Mouse (Mus musculus) forebrain, embryonic 10.5 days (tissue): Measurements from ENCODE around the gene Dmrtc1a. TPM values are rescaled to one million over a fixed set of nuclear protein-coding genes. Genes with fewer than 3 reads are reported as not detected.
"Not testable (repeated sequence)": the region's sequence is repeated elsewhere in the genome, so short reads cannot be mapped to it uniquely, and the experiment has no call there.

Experiments used
- DNase-seq: peaks from one replicate; pipeline ENCODE4 v3.0.0-alpha.2; 2017; ENCODE audit warnings: low spot score; ENCODE audit errors: extremely low spot score
- H3K27ac ChIP-seq: fragments of 300-500 bp; sonication (generic); 2 replicates; pipeline ENCODE4 v1.5.1; 2016; ENCODE audit warnings: mild to moderate bottlenecking
- H3K27me3 ChIP-seq: fragments of 300-500 bp; sonication (generic); 2 replicates; pipeline ENCODE4 v1.6.1; 2016; ENCODE audit warnings: mild to moderate bottlenecking; ENCODE audit not compliant: poor library complexity, severe bottlenecking
- H3K36me3 ChIP-seq: fragments of 300-500 bp; sonication (generic); replicated peaks from 2 replicates; pipeline ENCODE4 v1.6.1; 2016; ENCODE audit warnings: mild to moderate bottlenecking, moderate library complexity
- H3K4me1 ChIP-seq: fragments of 300-500 bp; sonication (generic); 2 replicates; pipeline ENCODE4 v1.6.1; 2016
- H3K4me3 ChIP-seq: fragments of 300-500 bp; sonication (generic); 2 replicates; pipeline ENCODE4 v1.5.1; 2016; ENCODE audit warnings: mild to moderate bottlenecking, moderate library complexity
- H3K9me3 ChIP-seq: fragments of 300-500 bp; sonication (generic); 2 replicates; pipeline ENCODE4 v1.6.1; 2016; ENCODE audit warnings: mild to moderate bottlenecking, moderate library complexity
- WGBS: fragments of 180-500 bp; shearing (Covaris S2); methylation state at CpG from one replicate; pipeline ENCODE4 v1.1.7; 2016; 5-methylcytosine and 5-hydroxymethylcytosine counted together
- polyA plus RNA-seq: library from polyadenylated mRNA; unstranded; fragments of >200 nt; fragmentation: Nextera tagmentation; extraction: Ambion mirVana; gene quantifications from 2 replicates; pipeline ENCODE4 v1.2.1, GENCODE M21; 2016

The Dmrtc1a gene
- 0.16 TPM in 1 of 2 replicates, not detected in the other for polyA plus RNA-seq

DNA sequence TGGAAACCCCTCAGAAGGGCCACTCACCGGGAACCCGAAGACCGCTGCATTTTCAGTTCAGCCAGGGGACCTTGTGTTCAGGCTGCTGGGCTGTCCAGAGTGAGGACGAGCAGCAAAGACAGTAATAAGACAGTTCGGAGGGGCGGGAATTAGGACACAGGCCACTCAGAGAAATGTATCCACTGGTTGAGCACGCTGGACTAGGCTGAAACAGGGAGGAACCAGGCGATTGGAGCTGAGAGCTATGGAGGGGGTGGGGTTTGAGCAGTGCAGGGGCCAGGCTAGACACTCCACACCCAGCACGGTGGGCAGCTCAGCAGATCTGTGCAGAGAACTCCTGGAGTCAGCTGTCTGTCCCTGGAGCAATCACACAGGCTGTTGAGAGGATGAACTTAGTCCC is at the start of gene Dmrtc1a, which contains the start of gene 1700011M02Rik:
Gene Dmrtc1a (minus strand): TSS at position 101 of the 400 bp plus-strand sequence.
Gene 1700011M02Rik (plus strand): TSS at position 319 of the 400 bp plus-strand sequence.
- H3K36me3 ChIP-seq, H3K9me3 ChIP-seq, H3K4me3 ChIP-seq, H3K27ac ChIP-seq, H3K4me1 ChIP-seq, DNase-seq: not testable (repeated sequence)
- H3K27me3 ChIP-seq = peaks cover 85% of the 10 kb centered on the region
- WGBS = 90% methylated on average over 8 of the region's 9 CpGs

DNA sequence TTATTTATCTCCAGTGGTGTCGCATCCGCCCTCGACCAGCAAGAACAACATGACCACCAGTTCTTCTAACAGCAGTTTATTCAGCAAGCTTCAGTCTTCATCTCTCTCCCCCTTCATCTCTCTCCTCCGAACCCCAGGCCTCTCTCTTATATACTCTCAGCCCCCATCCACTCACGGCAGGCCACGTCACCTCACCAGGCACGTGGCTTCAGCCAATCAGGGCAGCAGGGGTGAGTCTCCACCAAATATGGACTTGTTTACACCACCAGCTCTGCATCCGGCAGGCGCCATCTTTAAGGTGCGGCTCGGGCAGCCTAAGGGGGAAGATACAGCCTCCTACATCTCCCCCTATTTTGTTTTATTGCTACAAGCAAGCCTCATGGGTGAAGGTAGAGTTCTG is 41.6 kb upstream of the Dmrtc1a start:
- not testable (repeated sequence) for H3K27ac ChIP-seq, H3K9me3 ChIP-seq, DNase-seq, H3K4me3 ChIP-seq, H3K4me1 ChIP-seq, H3K36me3 ChIP-seq
- H3K27me3 ChIP-seq = peaks cover 65% of the 10 kb centered on the region
- 92% methylated on average over 11 of the region's 11 CpGs for WGBS

DNA sequence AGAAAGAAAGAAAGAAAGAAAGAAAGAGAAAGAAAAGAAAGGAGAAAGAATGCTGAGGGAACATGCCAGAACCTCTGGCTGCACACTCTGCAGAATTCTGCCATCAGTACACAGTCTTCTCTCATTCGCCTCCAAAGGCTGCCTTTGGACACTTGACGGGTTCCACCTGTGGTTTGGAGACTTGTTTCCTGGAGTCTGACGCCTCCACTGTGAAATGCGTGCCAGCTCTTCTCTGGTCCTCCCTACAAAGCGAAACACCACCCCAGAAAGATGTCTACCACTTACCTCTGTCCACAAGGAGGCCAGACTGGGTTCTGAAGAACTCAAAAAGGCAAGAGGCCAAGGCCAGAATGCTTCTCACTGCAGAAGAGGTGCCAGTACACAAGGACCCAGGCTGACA is 28.3 kb upstream of the Dmrtc1a start:
- Histone ChIP-seq H3K27ac (no peak overlapping the region), H3K36me3 (no peaks in the 10 kb centered on the region), H3K27me3 (peaks cover 75% of the 10 kb centered on the region), H3K4me1 (peaks cover 6% of the 10 kb centered on the region; the same call in 1 of the 2 replicates), H3K4me3 (no peak overlapping the region), H3K9me3 (no peaks in the 10 kb centered on the region)
- no peak for DNase-seq
- WGBS = 83% methylated on average over 5 of the region's 5 CpGs

DNA sequence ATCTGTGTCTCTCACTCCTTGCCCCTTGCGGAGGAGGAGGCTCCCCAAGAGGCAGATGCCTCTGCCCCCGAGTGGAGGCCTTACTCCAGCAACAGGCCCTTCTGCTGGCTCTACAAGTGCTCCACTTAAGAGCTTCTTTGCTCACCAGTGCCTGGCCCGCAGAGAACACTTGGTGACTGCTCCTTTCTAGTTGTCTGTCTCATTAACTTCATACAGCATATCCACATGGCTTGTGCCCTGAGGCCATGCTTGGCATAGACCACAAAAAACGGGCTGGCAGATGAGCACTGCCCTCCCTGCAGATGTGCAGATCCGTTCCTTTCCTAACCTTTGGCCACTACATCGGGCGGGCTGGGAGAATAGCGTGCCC is 25.9 kb upstream of the Dmrtc1a start:
- 62% methylated on average over 8 of the region's 8 CpGs for WGBS
- Histone ChIP-seq H3K27me3 (peaks cover 74% of the 10 kb centered on the region), H3K27ac (peak overlapping the region; percentile 86; the same call in 1 of the 2 replicates), H3K4me3 (peak overlapping the region; percentile 67), H3K36me3 (no peaks in the 10 kb centered on the region), H3K4me1 (peaks cover 6% of the 10 kb centered on the region; the same call in 1 of the 2 replicates), H3K9me3 (no peaks in the 10 kb centered on the region)
- DNase-seq = peak; percentile 16

DNA sequence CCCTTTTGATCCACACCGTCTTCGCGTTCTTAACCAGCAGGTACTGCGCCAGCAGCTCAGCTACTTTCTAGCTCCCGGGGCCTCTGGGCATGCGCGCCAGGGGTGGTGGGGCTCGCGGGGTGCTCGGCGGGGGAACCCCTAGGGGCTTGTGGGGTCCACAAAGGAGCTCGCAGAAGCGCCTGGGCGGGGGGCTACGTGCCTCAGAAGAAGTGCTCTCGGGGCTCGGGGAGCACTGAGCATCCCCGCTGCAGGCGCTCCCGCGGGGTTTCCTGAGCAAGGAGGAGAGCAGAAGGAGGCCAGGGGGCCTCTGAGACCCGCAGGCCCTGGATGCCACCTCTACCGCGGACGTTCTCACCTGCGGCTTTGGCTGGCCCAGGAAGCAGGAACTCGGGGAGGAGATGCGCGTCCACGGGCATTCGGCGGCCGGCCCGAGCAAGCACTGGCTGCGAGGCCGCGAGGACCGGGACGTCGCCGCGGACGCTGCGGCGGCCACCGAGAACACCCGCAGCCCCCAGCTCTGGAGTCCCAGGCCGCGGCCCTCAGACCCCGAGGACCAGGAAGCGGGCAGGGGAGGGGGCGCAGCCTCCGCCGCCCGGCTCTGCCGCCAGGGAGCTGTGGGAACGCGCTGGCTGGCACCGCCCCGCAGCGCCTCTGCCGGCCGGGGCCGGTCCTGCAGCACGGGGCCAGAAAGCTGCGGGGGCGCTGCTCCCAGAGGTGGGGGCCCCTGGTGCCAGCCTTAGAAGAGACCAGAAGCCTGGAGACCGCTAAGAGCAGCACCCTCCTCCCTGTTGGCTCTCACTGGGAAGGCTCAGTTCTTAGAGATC is 25.3 kb upstream of the Dmrtc1a start:
- Histone ChIP-seq H3K4me3 (peak overlapping the region; percentile 67), H3K36me3 (no peaks in the 10 kb centered on the region), H3K27me3 (peaks cover 76% of the 10 kb centered on the region), H3K9me3 (no peaks in the 10 kb centered on the region), H3K4me1 (peaks cover 6% of the 10 kb centered on the region; the same call in 1 of the 2 replicates), H3K27ac (peak overlapping the region; percentile 86)
- WGBS = 32% methylated on average over 60 of the region's 68 CpGs
- DNase-seq = peak; percentile 39

DNA sequence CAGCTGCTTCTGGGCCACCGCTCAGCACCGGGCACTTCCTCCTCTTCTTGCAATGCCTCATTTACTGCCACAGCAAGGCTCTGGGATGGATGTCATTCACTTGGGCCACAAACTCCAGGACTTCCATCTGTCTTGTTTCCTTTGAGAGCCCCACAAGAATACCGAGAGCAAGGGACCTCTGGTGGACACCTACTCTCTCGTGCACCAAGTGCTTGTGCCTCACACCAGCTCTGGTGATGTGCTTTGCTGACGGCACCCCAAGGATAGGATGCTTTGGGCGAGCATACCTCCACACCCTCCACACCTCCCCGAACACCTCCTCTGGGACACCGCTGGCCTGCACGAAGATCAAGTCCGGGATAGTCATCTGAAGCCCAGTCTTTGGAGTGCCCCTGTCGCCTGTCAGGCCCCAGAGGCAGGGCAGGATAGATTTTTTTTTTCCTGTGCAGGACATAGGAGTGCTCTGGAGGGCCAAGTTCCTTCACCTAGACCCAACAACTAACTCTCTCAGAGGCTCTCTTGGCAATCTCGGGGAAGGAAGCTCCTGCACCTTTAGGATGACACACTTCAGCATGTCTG is 24.6 kb upstream of the Dmrtc1a start:
- Histone ChIP-seq H3K36me3 (no peaks in the 10 kb centered on the region), H3K9me3 (no peaks in the 10 kb centered on the region), H3K4me3 (peak overlapping the region; percentile 67), H3K4me1 (peaks cover 6% of the 10 kb centered on the region; the same call in 1 of the 2 replicates), H3K27me3 (peaks cover 77% of the 10 kb centered on the region), H3K27ac (peak overlapping the region; percentile 86; the same call in 1 of the 2 replicates)
- DNase-seq = no peak
- WGBS = 58% methylated on average over 12 of the region's 12 CpGs

DNA sequence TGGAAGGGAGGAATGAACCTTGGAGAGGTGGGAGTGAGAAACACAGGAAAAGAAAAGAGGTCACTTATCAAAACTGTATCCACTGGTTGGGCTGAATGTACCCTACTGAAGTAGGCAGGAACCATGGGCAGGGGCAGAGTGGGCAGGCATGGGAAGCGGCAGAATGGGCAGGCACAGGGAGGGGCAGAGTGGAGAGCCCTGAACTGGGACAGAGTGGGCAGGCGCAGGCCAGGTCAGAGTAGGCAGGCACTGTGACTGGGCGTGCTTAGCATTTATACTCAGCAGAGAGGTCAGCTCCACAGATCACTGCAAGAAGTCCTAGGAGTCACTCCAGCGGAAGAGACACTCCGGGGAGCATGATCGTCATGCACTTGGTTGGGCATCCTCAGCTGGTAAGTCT is 19.6 kb upstream of the Dmrtc1a start, which contains the start of gene 1700018G05Rik:
Gene 1700018G05Rik (plus strand): TSS at position 301 of the 400 bp plus-strand sequence.
- H3K27ac ChIP-seq, H3K36me3 ChIP-seq, H3K9me3 ChIP-seq, H3K4me3 ChIP-seq, DNase-seq, H3K4me1 ChIP-seq: not testable (repeated sequence)
- WGBS = 95% methylated on average over 6 of the region's 6 CpGs
- peaks cover 37% of the 10 kb centered on the region for H3K27me3 ChIP-seq

DNA sequence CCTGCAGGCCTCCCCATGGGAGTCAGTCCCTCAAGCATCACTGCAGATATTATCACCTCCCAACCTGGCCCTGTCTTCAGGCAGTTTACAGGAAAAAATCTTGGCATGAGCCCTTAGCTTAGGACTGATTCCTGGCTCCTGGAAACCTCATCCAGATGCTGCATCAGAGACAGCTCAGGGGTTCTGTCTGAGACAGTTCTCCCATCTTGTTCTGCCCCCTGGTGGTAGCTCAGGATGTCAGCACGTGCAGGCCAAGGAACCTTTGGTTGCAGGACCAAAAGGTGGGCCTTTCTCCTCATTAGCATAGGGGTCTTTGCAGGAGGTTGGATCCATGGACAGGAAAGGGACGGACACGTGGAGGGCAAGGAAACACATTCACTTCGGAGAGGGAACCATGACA is 18.2 kb upstream of the Dmrtc1a start:
- H3K9me3 ChIP-seq, H3K4me1 ChIP-seq, H3K4me3 ChIP-seq, H3K27ac ChIP-seq, H3K36me3 ChIP-seq: not testable (repeated sequence)
- DNase-seq = peak; percentile 14
- H3K27me3 ChIP-seq = peaks cover 43% of the 10 kb centered on the region
- 33% methylated on average over 4 of the region's 4 CpGs for WGBS

DNA sequence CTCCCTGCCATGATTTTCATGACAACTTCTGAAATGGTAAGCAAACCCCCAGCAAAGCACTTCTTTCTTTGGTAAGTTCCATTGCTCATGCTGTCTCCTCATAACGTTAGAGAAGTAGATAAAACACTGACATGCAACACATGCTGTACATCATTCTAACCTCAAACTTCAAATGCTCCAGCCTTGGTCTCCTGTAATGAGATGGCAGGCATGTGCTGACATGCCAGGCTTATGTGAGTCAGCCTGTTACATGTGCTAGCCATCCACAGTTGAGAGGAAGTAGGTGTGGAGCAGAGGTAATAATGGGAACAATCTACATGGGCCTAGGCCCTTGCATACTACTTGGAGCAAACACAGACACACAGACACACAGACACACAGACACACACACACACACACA is 6.3 kb upstream of the Dmrtc1a start:
- not testable (repeated sequence) for H3K36me3 ChIP-seq, H3K4me1 ChIP-seq, H3K27ac ChIP-seq, H3K4me3 ChIP-seq, DNase-seq, H3K9me3 ChIP-seq
- WGBS = 79% methylated on average over 1 of the region's 1 CpGs
- H3K27me3 ChIP-seq = peaks cover 61% of the 10 kb centered on the region

DNA sequence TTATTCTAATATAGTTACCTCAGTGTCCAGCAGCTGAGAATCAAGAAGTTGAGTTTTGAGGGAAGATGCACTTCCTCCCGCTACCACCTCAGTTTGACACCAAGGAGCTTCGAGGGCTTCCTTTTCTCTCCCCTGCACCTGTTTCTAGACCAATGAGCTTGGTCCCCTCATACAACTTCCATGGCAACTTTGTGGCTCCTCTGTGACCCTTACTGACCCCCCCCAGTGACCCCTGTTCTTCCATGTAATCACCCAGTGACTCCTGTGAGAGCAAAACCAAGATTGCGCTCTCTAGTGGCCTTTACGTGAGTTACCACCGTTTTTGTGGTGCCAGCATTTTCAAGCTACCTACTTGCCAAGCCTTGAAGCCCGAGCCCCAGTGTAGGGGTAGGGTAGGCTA is 40.6 kb downstream of the Dmrtc1a start, which contains the start of gene 1700031F05Rik:
Gene 1700031F05Rik (minus strand): TSS at position 101 of the 400 bp plus-strand sequence.
- Histone ChIP-seq H3K4me3 (no peak within 1 kb of the TSS), H3K4me1 (no peaks in the 10 kb centered on the region), H3K27me3 (peaks cover 40% of the 10 kb centered on the region), H3K27ac (no peak within 1 kb of the TSS), H3K36me3 (no peaks in the 10 kb centered on the region), H3K9me3 (no peaks in the 10 kb centered on the region)
- WGBS = 92% methylated on average over 6 of the region's 6 CpGs
- no peak for DNase-seq

DNA sequence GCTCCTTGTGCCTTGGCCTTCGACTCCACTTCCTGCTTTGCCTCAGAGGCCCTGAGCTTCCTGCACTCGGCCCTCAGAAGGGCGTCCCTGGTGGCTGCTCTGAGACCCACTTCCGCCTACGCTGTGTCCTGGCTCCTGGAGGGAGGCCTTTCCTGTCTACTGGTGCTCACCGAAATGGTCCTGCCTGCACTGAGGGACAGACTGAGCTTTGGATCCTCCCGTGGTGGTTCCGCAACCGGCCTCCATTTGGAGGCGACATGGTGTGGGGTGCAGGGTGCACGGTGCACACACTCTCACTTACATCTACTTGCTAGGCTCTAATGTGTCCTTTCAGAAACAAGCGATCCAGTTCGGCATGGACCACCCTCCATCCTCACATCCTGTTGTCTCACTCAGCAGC is 54.0 kb downstream of the Dmrtc1a start, which contains the start of gene Dmrtc1c2:
Gene Dmrtc1c2 (minus strand): TSS at position 101 of the 400 bp plus-strand sequence.
- not testable (repeated sequence) for H3K27ac ChIP-seq, H3K36me3 ChIP-seq, DNase-seq, H3K4me3 ChIP-seq, H3K4me1 ChIP-seq, H3K27me3 ChIP-seq, H3K9me3 ChIP-seq
- WGBS = no CpG with 5 or more reads among the region's 13 CpGs
